Mouse (Mus musculus) CH12.LX (cell line): ENCODE measurements at regions not wholly inside any gene's neighbourhood (a gene's known extent, or its start where the extent isn't known, plus 50 kb on each side); places are given as distances from the start of the nearest gene placed in this dataset.
A peak's percentile ranks its signal among the peaks of the same experiment; 100 is the strongest.

Experiments
- DNase-seq: peaks from one replicate; pipeline ENCODE4 v3.0.0-alpha.2; 2013; ENCODE audit errors: extremely low read depth
- H3K27ac ChIP-seq: 2 replicates; pipeline ENCODE4 v1.5.1; 2012; ENCODE audit warnings: low read depth, mild to moderate bottlenecking, control low read depth, moderate library complexity; ENCODE audit not compliant: insufficient read depth
- H3K27me3 ChIP-seq: replicated peaks from 2 replicates; pipeline ENCODE3; 2012; ENCODE audit warnings: inconsistent platforms
- H3K36me3 ChIP-seq, 2 experiments: replicated peaks in 1 of 2; 2 replicates each; pipeline versions ENCODE3 to v1.6.1; 2012; ENCODE audit warnings: inconsistent platforms in 1 of 2, low read length in 1 of 2, mild to moderate bottlenecking in 1 of 2, mixed read lengths in 1 of 2, moderate library complexity in 1 of 2; ENCODE audit not compliant: control insufficient read depth in 1 of 2, insufficient read depth in 1 of 2
- H3K4me1 ChIP-seq, 2 experiments: 2 replicates each; pipeline ENCODE4 v1.6.1; 2012; ENCODE audit warnings: inconsistent platforms in 1 of 2, moderate library complexity in 1 of 2; ENCODE audit not compliant: insufficient read depth in 2 of 2, control insufficient read depth in 1 of 2
- H3K4me2 ChIP-seq: 2 replicates; pipeline ENCODE4 v1.6.1; 2012; ENCODE audit warnings: low read depth, mild to moderate bottlenecking, control low read depth; ENCODE audit not compliant: poor library complexity, insufficient read depth, severe bottlenecking
- H3K4me3 ChIP-seq, 3 experiments: fragments of 150-350 bp in 1 of 3; sonication (generic) in 1 of 3; replicated peaks in 1 of 3; 2 replicates each; pipeline versions ENCODE3 to v1.5.1; 2011 to 2012; ENCODE audit warnings: low read depth in 2 of 3, low read length in 2 of 3, mild to moderate bottlenecking in 2 of 3, moderate library complexity in 2 of 3, control low read depth in 1 of 3, improper control_type of control experiment in 1 of 3, inconsistent platforms in 1 of 3, mixed read lengths in 1 of 3; ENCODE audit not compliant: poor library complexity in 1 of 3
- H3K79me2 ChIP-seq: replicated peaks from 2 replicates; pipeline ENCODE4 v1.6.1; 2012; ENCODE audit warnings: mild to moderate bottlenecking, moderate library complexity; ENCODE audit not compliant: control insufficient read depth, poor library complexity, insufficient read depth, severe bottlenecking; ENCODE audit errors: extremely low read depth
- H3K9ac ChIP-seq: 2 replicates; pipeline ENCODE4 v1.6.1; 2012; ENCODE audit warnings: low read depth, mild to moderate bottlenecking, control low read depth, moderate library complexity; ENCODE audit not compliant: insufficient read depth
- H3K9me3 ChIP-seq: replicated peaks from 2 replicates; pipeline ENCODE3; 2012; ENCODE audit warnings: low read length, inconsistent platforms, mixed read lengths
- CHD1 ChIP-seq: IDR thresholded peaks from 2 replicates; pipeline ENCODE4 v1.6.1; 2012; ENCODE audit warnings: low read depth, low read length, improper control_type of control experiment, inconsistent platforms
- CHD2 ChIP-seq: IDR thresholded peaks from 2 replicates; pipeline ENCODE4 v1.6.1; 2011; ENCODE audit warnings: low read length, improper control_type of control experiment
- CTCF ChIP-seq, 2 experiments: IDR thresholded peaks in 1 of 2; conservative IDR thresholded peaks in 1 of 2; 2 replicates each; pipeline ENCODE4 v1.5.1; 2011 to 2012; ENCODE audit warnings: low read depth in 2 of 2, low read length in 2 of 2, improper control_type of control experiment in 1 of 2, inconsistent platforms in 1 of 2, mild to moderate bottlenecking in 1 of 2, moderate library complexity in 1 of 2
- E2F4 ChIP-seq: IDR thresholded peaks from 2 replicates; pipeline ENCODE4 v1.6.1; 2011; ENCODE audit warnings: low read depth, low read length, improper control_type of control experiment; ENCODE audit not compliant: insufficient replicate concordance
- ETS1 ChIP-seq: conservative IDR thresholded peaks from 2 replicates; pipeline ENCODE4 v1.6.1; 2012; ENCODE audit warnings: low read depth, mild to moderate bottlenecking, inconsistent platforms, low read length, improper control_type of control experiment, moderate library complexity
- GABPA ChIP-seq: IDR thresholded peaks from 2 replicates; pipeline ENCODE4 v1.6.1; 2012; ENCODE audit warnings: low read depth, low read length, improper control_type of control experiment, inconsistent platforms; ENCODE audit not compliant: insufficient replicate concordance
- HCFC1 ChIP-seq: IDR thresholded peaks from 2 replicates; pipeline ENCODE4 v1.6.1; 2012; ENCODE audit warnings: low read depth, mild to moderate bottlenecking, inconsistent platforms, low read length, improper control_type of control experiment
- IRF4 ChIP-seq: IDR thresholded peaks from 2 replicates; pipeline ENCODE4 v1.6.1; 2014; ENCODE audit warnings: low read depth, mild to moderate bottlenecking, inconsistent platforms, low read length, improper control_type of control experiment
- JUND ChIP-seq: conservative IDR thresholded peaks from 2 replicates; pipeline ENCODE4 v1.6.1; 2011; ENCODE audit warnings: low read depth, low read length, improper control_type of control experiment
- MAFK ChIP-seq: IDR thresholded peaks from 2 replicates; pipeline ENCODE4 v1.6.1; 2011; ENCODE audit warnings: low read length, improper control_type of control experiment; ENCODE audit not compliant: insufficient replicate concordance
- MAX ChIP-seq: IDR thresholded peaks from 2 replicates; pipeline ENCODE4 v1.6.1; 2011; ENCODE audit warnings: low read length, improper control_type of control experiment
- MEF2A ChIP-seq: IDR thresholded peaks from 2 replicates; pipeline ENCODE4 v1.6.1; 2014; ENCODE audit warnings: low read depth, mild to moderate bottlenecking, inconsistent platforms, low read length, improper control_type of control experiment, borderline replicate concordance
- MXI1 ChIP-seq: IDR thresholded peaks from 2 replicates; pipeline ENCODE4 v1.6.1; 2011; ENCODE audit warnings: mild to moderate bottlenecking, low read depth, low read length, improper control_type of control experiment
- MYC ChIP-seq: IDR thresholded peaks from 2 replicates; pipeline ENCODE4 v1.6.1; 2011; ENCODE audit warnings: low read depth, mild to moderate bottlenecking, improper control_type of control experiment, low read length
- NRF1 ChIP-seq: IDR thresholded peaks from 2 replicates; pipeline ENCODE4 v1.6.1; 2014; ENCODE audit warnings: low read depth, mild to moderate bottlenecking, inconsistent platforms, low read length, improper control_type of control experiment, moderate library complexity
- POLR2A ChIP-seq: IDR thresholded peaks from 2 replicates; pipeline ENCODE4 v1.6.1; 2011; ENCODE audit warnings: low read depth, mild to moderate bottlenecking, improper control_type of control experiment, low read length
- POLR2AphosphoS2 ChIP-seq: IDR thresholded peaks from 2 replicates; pipeline ENCODE4 v1.6.1; 2011; ENCODE audit warnings: low read depth, low read length, improper control_type of control experiment
- RAD21 ChIP-seq: IDR thresholded peaks from 2 replicates; pipeline ENCODE4 v1.6.1; 2011; ENCODE audit warnings: low read depth, mild to moderate bottlenecking, low read length, improper control_type of control experiment, moderate library complexity
- SMC3 ChIP-seq: IDR thresholded peaks from 2 replicates; pipeline ENCODE4 v1.6.1; 2011; ENCODE audit warnings: low read depth, low read length, improper control_type of control experiment
- TBP ChIP-seq: conservative IDR thresholded peaks from 2 replicates; pipeline ENCODE4 v1.6.1; 2011; ENCODE audit warnings: low read depth, low read length, improper control_type of control experiment
- TCF12 ChIP-seq: IDR thresholded peaks from 2 replicates; pipeline ENCODE4 v1.6.1; 2014; ENCODE audit warnings: low read depth, mild to moderate bottlenecking, inconsistent platforms, low read length, improper control_type of control experiment
- UBTF ChIP-seq: IDR thresholded peaks from 2 replicates; pipeline ENCODE4 v1.6.1; 2012; ENCODE audit warnings: low read depth, mild to moderate bottlenecking, inconsistent platforms, low read length, improper control_type of control experiment, moderate library complexity
- USF1 ChIP-seq: IDR thresholded peaks from 2 replicates; pipeline ENCODE4 v1.6.1; 2014; ENCODE audit warnings: low read depth, mild to moderate bottlenecking, inconsistent platforms, low read length, improper control_type of control experiment
- USF2 ChIP-seq: conservative IDR thresholded peaks from 2 replicates; pipeline ENCODE4 v1.6.1; 2011; ENCODE audit warnings: low read depth, low read length, improper control_type of control experiment
- ZC3H11A ChIP-seq: IDR thresholded peaks from 2 replicates; pipeline ENCODE4 v1.6.1; 2012; ENCODE audit warnings: low read depth, mild to moderate bottlenecking, inconsistent platforms, low read length, improper control_type of control experiment
- ZKSCAN1 ChIP-seq: IDR thresholded peaks from 2 replicates; pipeline ENCODE4 v1.6.1; 2012; ENCODE audit warnings: low read depth, inconsistent platforms, low read length, improper control_type of control experiment, borderline replicate concordance
- dilution Hi-C: fragments of 300-500 bp; cut with MboI; formaldehyde crosslinking; loops from 2 replicates; pipeline ENCODE4 v1.14.3; 2020; ENCODE audit warnings: low sequenced_read_pairs; ENCODE audit not compliant: extremely low pct_unique_long_range_greater_than_20kb, extremely low pct_ligation_motif_present
- in situ Hi-C: fragments of 300-500 bp; cut with MboI; formaldehyde crosslinking; loops from 3 replicates; pipeline ENCODE4 v1.14.3; 2019; ENCODE audit warnings: low sequenced_read_pairs, low pct_ligation_motif_present, low pct_unique_long_range_greater_than_20kb, mixed read lengths

- no peaks in the 10 kb centered on the region for H3K4me1 ChIP-seq
- H3K4me2 ChIP-seq: no peak overlapping the region
- H3K27ac ChIP-seq: no peak overlapping the region
- H3K9me3 ChIP-seq: no peaks in the 10 kb centered on the region
- H3K36me3 ChIP-seq: no peaks in the 10 kb centered on the region
- dilution Hi-C loops: no loop called here
- H3K27me3 ChIP-seq: peaks cover 69% of the 10 kb centered on the region
- TF ChIP-seq MAX (no peak), E2F4 (no peak), MAFK (no peak), JUND (no peak), CTCF (conservative IDR thresholded peaks at IDR 0.05 in 1 of 2, IDR thresholded peaks at IDR 0.05 in 1 of 2; ENCODE audit: low read depth in 2 of 2, low read length in 2 of 2) (peak in 1 of 2 experiments; percentile 70; a peak in 2 of 4 replicates), MXI1 (no peak), POLR2A (no peak), HCFC1 (no peak), SMC3 (peak; percentile 69), TCF12 (no peak), UBTF (no peak), MEF2A (no peak), RAD21 (peak; percentile 61), USF1 (no peak)
- TF ChIP-seq, all 38 proteins: peak for 3
- peak; percentile 24 for DNase-seq
- Histone ChIP-seq H3K4me3 (no peak overlapping the region), H3K79me2 (no peaks in the 10 kb centered on the region), H3K9ac (no peak overlapping the region)
- in situ Hi-C loops: no loop called here
These were observed 159.5 kb upstream of the Eef2kmt start for GRCm38 (mm10) chr16:5415310-5415709.

- no peak overlapping the region for H3K27ac ChIP-seq
- no peaks in the 10 kb centered on the region for H3K79me2 ChIP-seq
- H3K36me3 ChIP-seq: no peaks in the 10 kb centered on the region
- peaks cover 89% of the 10 kb centered on the region for H3K27me3 ChIP-seq
- no peak for DNase-seq
- dilution Hi-C loops: no loop called here
- no peaks in the 10 kb centered on the region for H3K9me3 ChIP-seq
- H3K4me2 ChIP-seq: no peak overlapping the region
- TF ChIP-seq MEF2A: no peak
- TF ChIP-seq, all 38 proteins: peak for 0
- no peak overlapping the region for H3K9ac ChIP-seq
- peaks cover 3 to 4% of the 10 kb centered on the region in 2 experiments; a peak in 1 of 4 replicates for H3K4me1 ChIP-seq
- in situ Hi-C loops: no loop called here
- no peak overlapping the region for H3K4me3 ChIP-seq
These were observed 156.1 kb upstream of the Eef2kmt start for GRCm38 (mm10) chr16:5411819-5412385.

GRCm38 (mm10) chr16:5406711-5407110 is 150.9 kb upstream of the Eef2kmt start:
- dilution Hi-C loops (no loop called here), in situ Hi-C loops (no loop called here)
- no peaks in the 10 kb centered on the region for H3K36me3 ChIP-seq
- peak; percentile 68 for DNase-seq
- H3K9me3 ChIP-seq: no peaks in the 10 kb centered on the region
- H3K4me3 ChIP-seq: no peak overlapping the region
- H3K4me1 ChIP-seq: peaks cover 3 to 4% of the 10 kb centered on the region in 2 experiments; a peak in 1 of 4 replicates
- no peak overlapping the region for H3K9ac ChIP-seq
- H3K79me2 ChIP-seq: no peaks in the 10 kb centered on the region
- H3K4me2 ChIP-seq: no peak overlapping the region
- no peak overlapping the region for H3K27ac ChIP-seq
- H3K27me3 ChIP-seq: peaks cover 87% of the 10 kb centered on the region
- TF ChIP-seq TCF12 (0 out of 2 replicates have a peak, but pooled peaks have one; percentile 13), MYC (0 out of 2 replicates have a peak, but pooled peaks have one; percentile 50), POLR2A (no peak), ZKSCAN1 (no peak), SMC3 (peak; percentile 83), UBTF (no peak), IRF4 (0 out of 2 replicates have a peak, but pooled peaks have one; percentile 16), CHD1 (no peak), ETS1 (no peak), HCFC1 (no peak), POLR2AphosphoS2 (no peak), ZC3H11A (peak; percentile 17; the same call in 1 of the 2 replicates), CHD2 (no peak), TBP (no peak), GABPA (no peak), USF2 (no peak), NRF1 (no peak)
